Mouse (Mus musculus): ENCODE measurements around the gene Efcab10. TPM values are rescaled to one million over a fixed set of nuclear protein-coding genes. Genes with fewer than 3 reads are reported as not detected.
A peak's percentile ranks its signal among the peaks of the same experiment; 100 is the strongest.

The Efcab10 gene
- total and polyA plus RNA-seq, 3 experiments, result not detected

DNA sequence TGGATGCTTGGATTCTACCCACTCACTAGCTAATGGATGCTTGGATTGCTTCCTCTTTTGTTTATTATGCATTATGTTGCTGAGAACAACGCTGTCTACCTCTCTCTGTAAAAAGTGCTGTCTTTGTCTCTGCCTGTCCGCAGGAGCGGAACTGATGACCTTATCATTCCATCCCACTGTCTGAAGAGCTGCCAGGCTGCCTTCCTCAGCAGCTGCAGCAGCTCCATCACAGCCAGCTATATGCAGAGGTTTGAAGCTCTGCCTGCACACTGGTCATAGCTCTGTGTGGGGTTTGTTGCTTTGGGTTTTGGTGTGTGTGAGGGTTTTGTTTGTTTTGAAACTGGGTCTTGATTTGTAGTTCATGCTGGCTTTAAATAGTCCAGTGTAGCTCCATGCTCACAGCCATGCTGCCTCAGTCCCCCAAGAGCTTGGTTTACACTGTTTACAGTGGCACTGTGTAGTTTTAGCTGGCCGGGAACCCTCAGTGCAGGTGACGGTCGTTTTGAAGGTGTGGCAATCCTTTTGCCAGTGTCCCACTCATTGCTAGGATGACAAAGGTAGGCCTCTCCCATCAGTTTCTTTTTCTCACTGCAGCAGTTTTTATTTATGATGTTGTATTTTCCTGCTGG is 10.9 kb downstream of the Efcab10 start:
- H3K9me3 ChIP-seq (replicated peaks; ENCODE audit: low read length), result no peaks in the 10 kb centered on the region
- TF ChIP-seq NRF1 (IDR thresholded peaks at IDR 0.05; ENCODE audit: low read depth, low read length) (no peak), USF2 (conservative IDR thresholded peaks at IDR 0.05; ENCODE audit: low read depth, low read length) (no peak), ZMIZ1 (IDR thresholded peaks at IDR 0.05; ENCODE audit: low read depth, low read length) (no peak), ZKSCAN1 (IDR thresholded peaks at IDR 0.05; ENCODE audit: borderline replicate concordance, low read depth, low read length) (no peak), KAT2A (IDR thresholded peaks at IDR 0.05; ENCODE audit: insufficient replicate concordance, low read length) (no peak), POLR2A (IDR thresholded peaks at IDR 0.05; ENCODE audit: low read depth, low read length) (no peak)
- no peak overlapping the region for H3K27ac ChIP-seq (ENCODE audit: insufficient read depth, low read depth)
- no peak overlapping the region for H3K4me3 ChIP-seq (replicated peaks in 1 of 3; ENCODE audit: low read depth in 2 of 3, low read length in 2 of 3, poor library complexity in 1 of 3)
- no peaks in the 10 kb centered on the region for H3K27me3 ChIP-seq (replicated peaks)
- H3K4me1 ChIP-seq (ENCODE audit: control insufficient read depth in 1 of 2, insufficient read depth in 2 of 2), result no peaks in the 10 kb centered on the region
- H3K4me2 ChIP-seq (ENCODE audit: insufficient read depth, low read depth, poor library complexity, severe bottlenecking), result no peak overlapping the region
- in situ Hi-C loops (cut with MboI; ENCODE audit: low pct_ligation_motif_present, low pct_unique_long_range_greater_than_20kb, low sequenced_read_pairs) (no loop called here), dilution Hi-C loops (cut with MboI; ENCODE audit: extremely low pct_ligation_motif_present, extremely low pct_unique_long_range_greater_than_20kb, low sequenced_read_pairs) (no loop called here)
- no peaks in the 10 kb centered on the region for H3K36me3 ChIP-seq (replicated peaks in 1 of 2; ENCODE audit: control insufficient read depth in 1 of 2, insufficient read depth in 1 of 2, low read length in 1 of 2)
- no peak overlapping the region for H3K9ac ChIP-seq (ENCODE audit: insufficient read depth, low read depth)
- H3K79me2 ChIP-seq (replicated peaks; ENCODE audit: control insufficient read depth, extremely low read depth, insufficient read depth, poor library complexity, severe bottlenecking), result no peaks in the 10 kb centered on the region
- DNase-seq (ENCODE audit: extremely low read depth), result no peak

- peak; percentile 39 for TF ChIP-seq SMC3 (IDR thresholded peaks at IDR 0.05; ENCODE audit: low read depth, low read length)
- no peak for TF ChIP-seq MAX (IDR thresholded peaks at IDR 0.05; ENCODE audit: low read length)
- TF ChIP-seq ELF1 (IDR thresholded peaks at IDR 0.05; ENCODE audit: low read depth, low read length), result no peak
- TF ChIP-seq POLR2A (IDR thresholded peaks at IDR 0.05; ENCODE audit: low read depth, low read length), result no peak
- peak in 1 of 2 experiments; percentile 60; a peak in 3 of 4 replicates for TF ChIP-seq CTCF (conservative IDR thresholded peaks at IDR 0.05 in 1 of 2, IDR thresholded peaks at IDR 0.05 in 1 of 2; ENCODE audit: low read depth in 2 of 2, low read length in 2 of 2)
- TF ChIP-seq JUND (conservative IDR thresholded peaks at IDR 0.05; ENCODE audit: low read depth, low read length), result no peak
- TF ChIP-seq JUN (IDR thresholded peaks at IDR 0.05; ENCODE audit: insufficient read depth, low read depth, low read length), result no peak
- TF ChIP-seq PAX5 (IDR thresholded peaks at IDR 0.05; ENCODE audit: low read length), result no peak
- no peak for TF ChIP-seq ZNF384 (IDR thresholded peaks at IDR 0.05; ENCODE audit: low read depth, low read length)
- peak; percentile 17 for TF ChIP-seq RAD21 (IDR thresholded peaks at IDR 0.05; ENCODE audit: low read depth, low read length)
- Histone ChIP-seq H3K27ac (ENCODE audit: insufficient read depth, low read depth) (no peak overlapping the region), H3K4me1 (ENCODE audit: control insufficient read depth in 1 of 2, insufficient read depth in 2 of 2) (no peaks in the 10 kb centered on the region), H3K79me2 (replicated peaks; ENCODE audit: control insufficient read depth, extremely low read depth, insufficient read depth, poor library complexity, severe bottlenecking) (no peaks in the 10 kb centered on the region), H3K9ac (ENCODE audit: insufficient read depth, low read depth) (no peak overlapping the region), H3K36me3 (replicated peaks in 1 of 2; ENCODE audit: control insufficient read depth in 1 of 2, insufficient read depth in 1 of 2, low read length in 1 of 2) (no peaks in the 10 kb centered on the region), H3K4me3 (replicated peaks in 1 of 3; ENCODE audit: low read depth in 2 of 3, low read length in 2 of 3, poor library complexity in 1 of 3) (no peak overlapping the region), H3K9me3 (replicated peaks; ENCODE audit: low read length) (no peaks in the 10 kb centered on the region), H3K27me3 (replicated peaks) (no peaks in the 10 kb centered on the region), H3K4me2 (ENCODE audit: insufficient read depth, low read depth, poor library complexity, severe bottlenecking) (no peak overlapping the region)
- in situ Hi-C loops (cut with MboI; ENCODE audit: low pct_ligation_motif_present, low pct_unique_long_range_greater_than_20kb, low sequenced_read_pairs), result no loop called here
- no peak for DNase-seq (ENCODE audit: extremely low read depth)
- dilution Hi-C loops (cut with MboI; ENCODE audit: extremely low pct_ligation_motif_present, extremely low pct_unique_long_range_greater_than_20kb, low sequenced_read_pairs), result no loop called here
Measured at GRCm38 (mm10) chr12:33411580-33412151, 17.0 kb downstream of the Efcab10 start.
